Mouse (Mus musculus): Measurements from ENCODE around the gene Copg2.

The Copg2 gene

GRCm38 (mm10) chr6:30734988-30735727 is 161.4 kb downstream of the Copg2 start:
- no peak for DNase-seq (ENCODE audit: low read depth, low spot score)

GRCm38 (mm10) chr6:30734465-30734864 is 162.1 kb downstream of the Copg2 start:
- no peak for DNase-seq (ENCODE audit: low read depth, low spot score)

- no peak for DNase-seq (ENCODE audit: low read depth, low spot score)
These were observed 163.9 kb downstream of the Copg2 start for GRCm38 (mm10) chr6:30732571-30733130.

GRCm38 (mm10) chr6:30730301-30730971 is 166.2 kb downstream of the Copg2 start:
- no peak for DNase-seq (ENCODE audit: low read depth, low spot score)

- DNase-seq (ENCODE audit: low read depth, low spot score), result no peak
These were observed 173.3 kb downstream of the Copg2 start, which contains the start of gene Mest for GRCm38 (mm10) chr6:30723331-30723730. Mest (plus strand) TSS chr6:30723547.

GRCm38 (mm10) chr6:30722385-30723164 is 174.0 kb downstream of the Copg2 start:
- DNase-seq (ENCODE audit: low read depth, low spot score), result no peak

- no peak for DNase-seq (ENCODE audit: low read depth, low spot score)
These were observed 179.8 kb downstream of the Copg2 start for GRCm38 (mm10) chr6:30716796-30717195.

- DNase-seq (ENCODE audit: low read depth, low spot score), result no peak
These were observed 181.6 kb downstream of the Copg2 start for GRCm38 (mm10) chr6:30714891-30715471.

GRCm38 (mm10) chr6:30713896-30714295 is 182.7 kb downstream of the Copg2 start:
- no peak for DNase-seq (ENCODE audit: low read depth, low spot score)

- no peak for DNase-seq (ENCODE audit: low read depth, low spot score)
These were observed 183.1 kb downstream of the Copg2 start for GRCm38 (mm10) chr6:30713455-30713854.

GRCm38 (mm10) chr6:30712484-30712883 is 184.1 kb downstream of the Copg2 start:
- DNase-seq (ENCODE audit: low read depth, low spot score), result no peak

- no peak for DNase-seq (ENCODE audit: low read depth, low spot score)
These were observed 185.2 kb downstream of the Copg2 start for GRCm38 (mm10) chr6:30711365-30711763.

- DNase-seq (ENCODE audit: low read depth, low spot score), result no peak
These were observed 185.9 kb downstream of the Copg2 start for GRCm38 (mm10) chr6:30710371-30711364.

GRCm38 (mm10) chr6:30709115-30709514 is 187.5 kb downstream of the Copg2 start:
- DNase-seq (ENCODE audit: low read depth, low spot score), result no peak

GRCm38 (mm10) chr6:30703977-30704602 is 192.5 kb downstream of the Copg2 start:
- DNase-seq (ENCODE audit: low read depth, low spot score), result no peak

GRCm38 (mm10) chr6:30703476-30703875 is 193.1 kb downstream of the Copg2 start:
- DNase-seq (ENCODE audit: low read depth, low spot score), result no peak

- DNase-seq (ENCODE audit: low read depth, low spot score), result no peak
These were observed 193.7 kb downstream of the Copg2 start for GRCm38 (mm10) chr6:30702881-30703280.

- DNase-seq (ENCODE audit: low read depth, low spot score), result no peak
These were observed 196.4 kb downstream of the Copg2 start for GRCm38 (mm10) chr6:30700182-30700581.

GRCm38 (mm10) chr6:30698036-30698435 is 198.6 kb downstream of the Copg2 start:
- DNase-seq (ENCODE audit: low read depth, low spot score), result no peak

Data from A20 (cell line).